Mouse (Mus musculus) testis, adult 2 months (tissue): ENCODE measurements around the gene Scaf8.
"Not testable (repeated sequence)": the region's sequence is repeated elsewhere in the genome, so short reads cannot be mapped to it uniquely, and the experiment has no call there.

Source experiments
- CTCF ChIP-seq: fragments of 200-500 bp; IDR thresholded peaks from 2 replicates; pipeline ENCODE4 v1.5.1; 2012; ENCODE audit warnings: low read depth, mild to moderate bottlenecking, inconsistent platforms, low read length, moderate library complexity; ENCODE audit not compliant: control insufficient read depth, insufficient read depth, insufficient replicate concordance
- POLR2A ChIP-seq: fragments of 200-500 bp; IDR thresholded peaks from 2 replicates; pipeline ENCODE4 v1.6.1; 2012; ENCODE audit warnings: low read depth, mild to moderate bottlenecking, inconsistent platforms, low read length, moderate library complexity; ENCODE audit not compliant: control insufficient read depth

DNA sequence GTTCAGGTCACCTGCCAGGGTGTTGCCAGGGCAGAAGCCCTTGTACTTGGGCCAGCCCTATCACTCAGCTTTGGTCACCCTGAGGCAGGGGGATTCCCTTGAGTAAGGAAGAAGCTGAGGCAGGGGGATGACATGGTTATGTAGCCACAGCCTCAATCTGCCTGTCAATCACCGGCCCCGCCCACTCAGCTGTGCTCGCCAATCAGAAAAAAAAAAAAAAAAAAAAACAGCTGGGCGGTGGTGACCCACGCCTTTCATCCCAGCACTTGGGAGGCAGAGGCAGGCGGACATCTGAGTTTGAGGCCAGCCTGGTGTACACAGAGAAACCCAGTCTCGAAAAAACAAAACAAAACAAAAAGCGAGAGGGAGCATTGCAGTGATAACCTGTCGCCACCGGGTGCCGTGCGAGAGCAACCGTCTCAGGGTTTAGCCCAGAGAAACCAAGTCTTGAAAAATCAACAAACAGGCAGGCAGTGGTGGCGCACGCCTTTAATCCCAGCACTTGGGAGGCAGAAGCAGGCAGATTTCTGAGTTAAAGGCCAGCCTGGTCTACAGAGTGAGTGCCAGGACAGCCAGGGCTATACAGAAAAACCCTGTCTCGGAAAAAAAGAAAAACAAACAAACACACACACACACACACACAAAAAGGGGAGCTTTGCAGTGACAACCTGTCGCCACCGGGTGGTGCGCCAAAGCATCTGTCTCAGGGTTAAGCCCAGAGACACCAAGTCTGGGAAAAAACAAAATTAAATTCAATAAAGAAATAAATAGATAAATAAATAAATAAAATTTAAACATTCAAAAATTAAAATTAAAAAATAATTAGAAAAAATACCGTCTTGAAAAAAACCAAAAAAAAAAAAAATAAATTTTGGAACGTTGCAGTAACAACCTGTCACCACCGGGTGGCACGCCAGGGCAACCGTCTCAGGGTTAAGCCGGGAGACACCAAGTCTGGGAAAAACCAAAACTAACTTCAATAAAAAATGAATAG is 31.7 kb upstream of the Scaf8 start:
- TF ChIP-seq CTCF = peak; percentile 17; the same call in 1 of the 2 replicates
- not testable (repeated sequence) for TF ChIP-seq POLR2A
